Mouse (Mus musculus): Measurements from ENCODE around the gene Cdyl2. TPM values are rescaled to one million over a fixed set of nuclear protein-coding genes. Genes with fewer than 3 reads are reported as not detected.

Gene Cdyl2
- polyA plus RNA-seq, 1 experiment = 4.6 TPM

DNA sequence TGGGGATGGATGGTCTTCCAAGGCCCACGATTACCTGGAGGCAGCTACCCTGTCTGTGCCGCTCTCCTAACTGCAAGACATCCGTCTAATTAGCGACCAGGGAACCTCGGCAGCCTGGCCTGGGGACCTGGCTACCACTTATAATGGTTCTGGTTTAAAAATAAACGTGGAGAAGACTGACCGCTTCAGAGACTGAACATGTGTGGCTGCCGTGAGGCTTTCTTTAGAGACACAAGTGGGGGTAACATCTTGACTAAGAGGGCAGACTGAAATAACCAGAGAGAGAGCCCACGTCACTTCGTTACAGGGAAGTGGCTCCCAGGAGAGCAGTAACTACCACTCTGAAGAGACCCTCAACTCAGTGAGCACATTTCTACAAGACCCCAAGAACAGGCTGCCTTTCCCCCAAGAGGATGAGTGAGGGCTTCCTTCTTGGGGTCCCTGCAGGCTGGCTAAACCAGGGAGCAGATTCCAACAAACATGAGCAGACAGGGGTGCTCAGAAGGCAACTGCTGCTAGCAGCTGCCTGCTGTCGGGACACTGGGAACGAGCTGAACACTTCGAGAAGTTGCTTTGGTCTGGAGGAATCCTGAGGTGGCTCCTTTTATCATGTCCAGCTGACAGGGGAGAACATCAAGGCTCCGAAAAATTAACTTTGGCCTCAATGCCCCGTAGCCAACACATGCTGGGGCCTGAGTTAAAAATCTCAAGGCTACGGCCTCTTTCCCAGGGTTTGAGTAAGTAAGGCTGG, 82.6 kb downstream of the Cdyl2 start:
- Histone ChIP-seq H3K27ac (ENCODE audit: insufficient read depth, low read length) (no peak overlapping the region), H3K4me1 (ENCODE audit: control insufficient read depth, insufficient read depth, low read length) (no peaks in the 10 kb centered on the region), H3K4me3 (ENCODE audit: insufficient read depth, low read length) (no peak overlapping the region)
- TF ChIP-seq CTCF (IDR thresholded peaks at IDR 0.05; ENCODE audit: borderline replicate concordance, insufficient read depth, low read length) (no peak), POLR2A (IDR thresholded peaks at IDR 0.05; ENCODE audit: low read depth, low read length) (no peak)

DNA sequence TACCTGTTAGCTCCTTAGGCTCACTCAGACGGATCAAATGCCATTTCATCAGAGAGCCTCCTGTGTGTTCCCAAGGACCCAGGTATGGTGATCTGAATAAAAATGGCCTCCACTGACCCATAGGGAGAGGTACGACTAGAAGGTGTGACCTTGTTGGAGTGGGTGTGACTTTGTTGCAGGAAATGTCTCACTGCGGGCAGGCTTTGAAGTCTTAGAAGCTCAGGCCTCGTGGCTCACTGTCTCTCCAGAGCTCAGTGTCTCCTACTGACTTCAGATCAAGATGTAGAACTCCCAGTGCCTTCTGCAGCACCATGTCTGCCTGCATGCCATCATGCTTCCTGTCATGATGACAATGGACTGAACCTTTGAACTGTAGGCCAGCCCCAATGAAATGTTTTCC, 87.4 kb downstream of the Cdyl2 start:
- no peaks in the 10 kb centered on the region for H3K4me1 ChIP-seq (ENCODE audit: control insufficient read depth, insufficient read depth, low read length)
- TF ChIP-seq CTCF (IDR thresholded peaks at IDR 0.05; ENCODE audit: borderline replicate concordance, insufficient read depth, low read length) (no peak), POLR2A (IDR thresholded peaks at IDR 0.05; ENCODE audit: low read depth, low read length) (no peak)
- H3K4me3 ChIP-seq (ENCODE audit: insufficient read depth, low read length) = no peak overlapping the region
- H3K27ac ChIP-seq (ENCODE audit: insufficient read depth, low read length) = no peak overlapping the region

DNA sequence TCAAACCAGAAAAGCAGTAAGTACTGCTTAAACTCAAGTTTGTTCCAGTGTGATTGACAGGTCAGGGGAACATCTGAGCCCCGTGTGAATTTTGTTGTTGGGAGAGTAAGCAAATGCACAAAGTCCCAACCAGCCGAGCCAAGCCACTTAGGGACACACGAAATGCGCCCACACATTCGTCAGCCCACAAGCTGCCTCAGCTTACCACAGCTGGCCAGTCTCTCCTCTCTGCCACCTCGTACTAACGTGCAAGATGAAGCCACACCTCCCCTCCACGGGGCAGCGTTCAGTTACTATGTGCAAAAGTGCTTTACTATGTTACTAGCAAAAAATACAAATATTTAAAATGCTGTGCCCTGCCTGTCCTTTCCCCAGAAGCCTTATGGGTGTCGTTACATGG, 91.9 kb downstream of the Cdyl2 start:
- Histone ChIP-seq H3K27ac (ENCODE audit: insufficient read depth, low read length) (no peak overlapping the region), H3K4me1 (ENCODE audit: control insufficient read depth, insufficient read depth, low read length) (no peaks in the 10 kb centered on the region), H3K4me3 (ENCODE audit: insufficient read depth, low read length) (no peak overlapping the region)
- no peak for TF ChIP-seq POLR2A (IDR thresholded peaks at IDR 0.05; ENCODE audit: low read depth, low read length)
- TF ChIP-seq CTCF (IDR thresholded peaks at IDR 0.05; ENCODE audit: borderline replicate concordance, insufficient read depth, low read length) = no peak

DNA sequence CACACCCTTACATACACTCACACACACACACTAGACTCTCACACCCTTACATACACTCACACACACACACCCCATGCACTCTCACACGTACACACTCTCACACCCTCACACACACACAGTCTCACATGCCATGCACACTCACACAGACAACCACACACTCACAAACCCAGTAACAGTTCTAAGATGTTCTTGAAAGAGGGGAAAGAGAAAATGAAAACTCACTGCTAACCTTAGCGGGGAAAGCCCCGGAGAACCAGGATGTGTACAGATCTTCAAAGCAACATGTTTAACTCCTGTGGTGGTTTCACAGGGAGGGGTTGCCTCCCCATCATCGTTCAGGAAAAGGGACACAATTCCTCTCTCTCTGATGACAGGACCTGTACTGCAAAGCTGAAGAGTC, 94.8 kb downstream of the Cdyl2 start:
- Histone ChIP-seq H3K4me1 (ENCODE audit: control insufficient read depth, insufficient read depth, low read length) (no peaks in the 10 kb centered on the region; the same call in 1 of the 2 replicates), H3K27ac (ENCODE audit: insufficient read depth, low read length) (no peak overlapping the region), H3K4me3 (ENCODE audit: insufficient read depth, low read length) (no peak overlapping the region)
- TF ChIP-seq POLR2A (IDR thresholded peaks at IDR 0.05; ENCODE audit: low read depth, low read length) (no peak), CTCF (IDR thresholded peaks at IDR 0.05; ENCODE audit: borderline replicate concordance, insufficient read depth, low read length) (no peak)

DNA sequence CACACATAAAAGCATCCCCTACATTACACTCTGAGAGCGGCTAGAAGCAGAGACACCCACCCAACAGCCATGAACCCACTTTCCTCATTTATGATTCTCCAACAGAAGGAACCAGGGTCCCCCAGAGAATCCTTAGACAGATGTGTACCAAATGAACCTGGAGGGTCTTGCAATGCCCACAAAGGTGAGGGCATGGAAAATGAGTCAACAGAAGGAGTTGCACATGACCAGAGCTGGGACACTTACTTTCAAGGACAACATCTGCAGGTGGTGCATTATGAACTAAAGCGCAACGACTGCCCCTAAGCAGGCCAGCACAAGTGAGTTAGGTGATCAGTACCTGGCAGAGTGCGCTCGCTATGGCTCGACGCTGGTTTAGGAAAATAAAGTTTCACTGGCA, 95.6 kb downstream of the Cdyl2 start:
- no peak overlapping the region for H3K27ac ChIP-seq (ENCODE audit: insufficient read depth, low read length)
- no peaks in the 10 kb centered on the region; the same call in 1 of the 2 replicates for H3K4me1 ChIP-seq (ENCODE audit: control insufficient read depth, insufficient read depth, low read length)
- H3K4me3 ChIP-seq (ENCODE audit: insufficient read depth, low read length) = no peak overlapping the region
- TF ChIP-seq CTCF (IDR thresholded peaks at IDR 0.05; ENCODE audit: borderline replicate concordance, insufficient read depth, low read length) (no peak), POLR2A (IDR thresholded peaks at IDR 0.05; ENCODE audit: low read depth, low read length) (no peak)

DNA sequence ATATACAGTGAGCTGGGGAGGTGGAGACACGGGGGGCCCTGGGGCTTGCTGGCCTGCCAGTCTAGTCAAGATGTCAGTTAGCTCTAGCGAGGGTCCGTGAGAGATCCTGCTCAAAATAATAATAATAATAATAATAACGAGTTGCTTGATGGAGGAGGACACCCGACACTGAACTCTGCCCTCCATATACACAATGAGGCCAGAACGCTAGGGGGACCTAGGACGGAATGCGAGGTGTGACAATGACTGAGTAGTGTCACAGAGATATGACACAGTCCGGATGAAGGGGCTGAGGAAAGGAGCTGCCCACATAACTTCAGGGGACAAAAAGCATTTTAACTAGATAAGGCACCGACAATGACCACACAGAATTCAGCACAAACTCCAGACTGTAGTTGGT, 96.4 kb downstream of the Cdyl2 start:
- H3K4me3 ChIP-seq (ENCODE audit: insufficient read depth, low read length) = no peak overlapping the region
- H3K4me1 ChIP-seq (ENCODE audit: control insufficient read depth, insufficient read depth, low read length) = no peaks in the 10 kb centered on the region; the same call in 1 of the 2 replicates
- H3K27ac ChIP-seq (ENCODE audit: insufficient read depth, low read length) = no peak overlapping the region
- TF ChIP-seq CTCF (IDR thresholded peaks at IDR 0.05; ENCODE audit: borderline replicate concordance, insufficient read depth, low read length) (no peak), POLR2A (IDR thresholded peaks at IDR 0.05; ENCODE audit: low read depth, low read length) (no peak)

DNA sequence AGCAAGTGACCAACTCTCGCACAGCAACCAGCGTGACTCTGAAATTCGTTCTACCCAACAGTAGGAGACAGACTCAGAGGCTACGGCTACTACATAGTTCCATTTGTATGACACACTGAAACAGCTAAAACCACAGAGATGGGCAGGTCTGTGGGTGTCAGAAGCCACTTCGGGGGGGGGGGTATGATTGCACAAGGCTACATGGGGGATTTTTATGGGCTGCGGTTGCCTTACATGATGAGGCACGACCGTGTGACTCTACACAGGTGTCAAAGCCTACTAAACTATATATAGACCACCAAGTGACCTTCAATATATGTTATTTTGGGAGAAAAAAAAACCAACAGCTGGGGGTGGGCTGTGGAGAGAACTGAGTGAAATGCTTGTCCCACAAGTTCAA, 96.8 kb downstream of the Cdyl2 start:
- TF ChIP-seq CTCF (IDR thresholded peaks at IDR 0.05; ENCODE audit: borderline replicate concordance, insufficient read depth, low read length) (no peak), POLR2A (IDR thresholded peaks at IDR 0.05; ENCODE audit: low read depth, low read length) (no peak)
- Histone ChIP-seq H3K27ac (ENCODE audit: insufficient read depth, low read length) (no peak overlapping the region), H3K4me1 (ENCODE audit: control insufficient read depth, insufficient read depth, low read length) (no peaks in the 10 kb centered on the region; the same call in 1 of the 2 replicates), H3K4me3 (ENCODE audit: insufficient read depth, low read length) (no peak overlapping the region)

DNA sequence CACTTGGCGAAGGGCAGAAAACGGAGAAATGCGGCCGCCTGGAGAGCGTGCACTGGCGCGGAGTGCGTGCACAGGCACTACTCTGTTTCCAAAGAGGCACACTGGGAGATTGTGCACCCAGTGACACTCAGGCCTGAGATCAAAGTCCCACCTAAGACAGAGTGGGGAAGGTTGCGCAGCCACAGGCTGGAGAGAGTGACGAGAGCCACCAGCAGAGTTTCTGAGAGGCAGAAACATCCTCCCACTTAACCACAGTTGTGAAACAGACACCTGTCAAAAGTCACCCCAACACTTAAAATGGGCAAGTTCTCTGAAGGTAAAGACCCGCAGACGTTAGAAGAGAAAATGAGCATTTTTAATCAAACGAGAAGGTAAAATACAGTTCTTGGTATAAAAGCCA, 97.5 kb downstream of the Cdyl2 start:
- TF ChIP-seq CTCF (IDR thresholded peaks at IDR 0.05; ENCODE audit: borderline replicate concordance, insufficient read depth, low read length) (no peak), POLR2A (IDR thresholded peaks at IDR 0.05; ENCODE audit: low read depth, low read length) (no peak)
- H3K4me3 ChIP-seq (ENCODE audit: insufficient read depth, low read length) = no peak overlapping the region
- H3K27ac ChIP-seq (ENCODE audit: insufficient read depth, low read length) = no peak overlapping the region
- H3K4me1 ChIP-seq (ENCODE audit: control insufficient read depth, insufficient read depth, low read length) = no peaks in the 10 kb centered on the region; the same call in 1 of the 2 replicates

DNA sequence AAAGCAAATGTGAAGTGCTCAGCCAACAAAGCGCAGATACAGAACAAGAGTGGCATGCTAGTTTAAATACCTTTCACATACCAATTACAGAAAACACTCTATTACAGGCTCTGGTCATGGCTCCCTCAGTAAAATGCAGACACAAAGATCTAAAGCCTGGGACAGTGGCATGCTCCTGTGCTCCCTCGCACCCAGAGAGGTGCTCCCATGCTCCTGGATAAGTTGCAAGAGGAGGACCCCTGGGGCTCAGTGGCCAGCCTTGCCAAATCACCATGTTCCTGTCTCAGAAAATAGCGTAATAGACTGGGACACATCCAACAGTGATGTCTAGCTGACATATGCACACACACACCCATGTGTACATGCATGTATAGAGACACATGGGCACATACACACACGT, 98.4 kb downstream of the Cdyl2 start:
- Histone ChIP-seq H3K4me3 (ENCODE audit: insufficient read depth, low read length) (no peak overlapping the region), H3K4me1 (ENCODE audit: control insufficient read depth, insufficient read depth, low read length) (no peaks in the 10 kb centered on the region; the same call in 1 of the 2 replicates), H3K27ac (ENCODE audit: insufficient read depth, low read length) (no peak overlapping the region)
- TF ChIP-seq CTCF (IDR thresholded peaks at IDR 0.05; ENCODE audit: borderline replicate concordance, insufficient read depth, low read length) (no peak), POLR2A (IDR thresholded peaks at IDR 0.05; ENCODE audit: low read depth, low read length) (no peak)

DNA sequence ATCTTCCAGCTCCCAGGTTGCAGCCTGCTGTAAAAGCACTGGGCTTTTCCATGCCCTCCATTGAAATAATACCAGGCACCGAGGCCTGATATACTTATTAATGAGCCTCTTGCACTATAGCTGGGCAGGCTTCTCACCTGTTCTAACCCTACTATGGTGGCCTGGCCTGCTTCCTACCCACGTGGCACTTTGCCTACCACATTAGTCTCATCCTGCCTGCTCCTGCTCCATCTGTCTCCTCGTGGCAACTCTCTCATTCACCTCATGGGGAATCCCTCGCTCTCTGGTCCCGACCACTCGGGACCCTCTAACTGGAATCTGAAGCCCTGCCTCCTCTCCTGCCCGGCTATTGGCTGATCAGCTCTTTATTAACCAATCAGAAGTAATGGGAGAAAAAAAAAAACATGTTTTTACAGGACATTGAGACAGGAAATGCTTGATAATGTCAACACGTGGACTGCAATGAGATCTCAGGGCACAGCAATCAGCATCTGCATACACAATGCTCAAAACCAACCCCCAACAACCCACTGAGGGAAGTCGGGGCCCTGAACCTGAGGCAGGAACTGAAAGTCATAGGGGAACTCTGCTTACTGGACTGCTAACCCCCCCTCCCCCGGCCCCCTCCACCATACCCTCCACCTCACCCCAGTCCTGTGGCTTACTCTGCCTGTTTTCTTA, 99.2 kb downstream of the Cdyl2 start:
- TF ChIP-seq CTCF (IDR thresholded peaks at IDR 0.05; ENCODE audit: borderline replicate concordance, insufficient read depth, low read length) (no peak), POLR2A (IDR thresholded peaks at IDR 0.05; ENCODE audit: low read depth, low read length) (no peak)
- no peak overlapping the region for H3K27ac ChIP-seq (ENCODE audit: insufficient read depth, low read length)
- H3K4me3 ChIP-seq (ENCODE audit: insufficient read depth, low read length) = no peak overlapping the region
- no peaks in the 10 kb centered on the region; the same call in 1 of the 2 replicates for H3K4me1 ChIP-seq (ENCODE audit: control insufficient read depth, insufficient read depth, low read length)

All from embryonic fibroblast, embryonic 13.5 days (primary cell).